Mouse (Mus musculus): ENCODE results near the gene Gm3238.
"Not testable (repeated sequence)": the region's sequence is repeated elsewhere in the genome, so short reads cannot be mapped to it uniquely, and the experiment has no call there.

Gm3238 gene

GRCm38 (mm10) chr10:77750686-77751085, 20.4 kb downstream of the Gm3238 start:
- DNase-seq (ENCODE audit: low spot score in 2 of 2): not testable (repeated sequence)

GRCm38 (mm10) chr10:77741924-77742688, 29.0 kb downstream of the Gm3238 start, which contains the start of gene Gm18596:
Gene Gm18596, minus strand, starts transcription at chr10:77742638.
- DNase-seq (ENCODE audit: low spot score in 2 of 2): not testable (repeated sequence)

GRCm38 (mm10) chr10:77738929-77739328, 32.2 kb downstream of the Gm3238 start:
- DNase-seq (ENCODE audit: low spot score in 2 of 2): no peak

GRCm38 (mm10) chr10:77735928-77736327, 35.2 kb downstream of the Gm3238 start:
- DNase-seq (ENCODE audit: low spot score in 2 of 2): no peak

- DNase-seq (ENCODE audit: low spot score in 2 of 2): no peak
These were observed 41.9 kb downstream of the Gm3238 start for GRCm38 (mm10) chr10:77729241-77729640.

- DNase-seq (ENCODE audit: low spot score in 2 of 2): no peak
These were observed 42.8 kb downstream of the Gm3238 start for GRCm38 (mm10) chr10:77728280-77728679.

GRCm38 (mm10) chr10:77726186-77726585, 44.9 kb downstream of the Gm3238 start, which contains the start of gene Gm10100:
Gene Gm10100, plus strand, starts transcription at chr10:77726486.
- no peak for DNase-seq (ENCODE audit: low spot score in 2 of 2)

GRCm38 (mm10) chr10:77724855-77725254, 46.3 kb downstream of the Gm3238 start:
- DNase-seq (ENCODE audit: low spot score in 2 of 2): no peak

All from right cerebral cortex, postnatal 36 days (tissue).